Mouse (Mus musculus) embryo, embryonic 11 days (tissue): ENCODE results near the gene Krt23.

Experiments
- DNase-seq: peaks from one replicate; pipeline ENCODE4 v3.0.0-alpha.2; 2015

Krt23 gene

GRCm38 (mm10) chr11:99441220-99441619, 51.7 kb downstream of the Krt23 start:
- DNase-seq, result no peak

- no peak for DNase-seq
These were observed 53.5 kb downstream of the Krt23 start for GRCm38 (mm10) chr11:99439465-99439864.

- no peak for DNase-seq
These were observed 55.0 kb downstream of the Krt23 start, which contains the start of gene Krt20 for GRCm38 (mm10) chr11:99437972-99438371. Gene Krt20 (minus strand): TSS chr11:99438150.

GRCm38 (mm10) chr11:99436625-99437024, 56.3 kb downstream of the Krt23 start:
- DNase-seq, result no peak

GRCm38 (mm10) chr11:99430670-99431069, 62.3 kb downstream of the Krt23 start:
- DNase-seq, result peak; percentile 28
